Mouse (Mus musculus): ENCODE measurements around the gene Agtrap. TPM values are rescaled to one million over a fixed set of nuclear protein-coding genes. Genes with fewer than 3 reads are reported as not detected.

Agtrap gene
- polyA plus RNA-seq, 1 experiment = 29.4 TPM

- DNase-seq (ENCODE audit: low read depth) = no peak
These were observed 16.3 kb upstream of the Agtrap start for GRCm38 (mm10) chr4:148104146-148104545.

GRCm38 (mm10) chr4:148101801-148102527 lies 14.1 kb upstream of the Agtrap start:
- DNase-seq (ENCODE audit: low read depth) = no peak

GRCm38 (mm10) chr4:148098666-148099065 lies 10.8 kb upstream of the Agtrap start:
- DNase-seq (ENCODE audit: low read depth) = no peak

GRCm38 (mm10) chr4:148097936-148098335 lies 10.1 kb upstream of the Agtrap start:
- DNase-seq (ENCODE audit: low read depth) = no peak

GRCm38 (mm10) chr4:148095081-148095480 lies 7.2 kb upstream of the Agtrap start:
- no peak for DNase-seq (ENCODE audit: low read depth)

- DNase-seq (ENCODE audit: low read depth) = no peak
These were observed 6.3 kb upstream of the Agtrap start for GRCm38 (mm10) chr4:148094161-148094560.

- DNase-seq (ENCODE audit: low read depth) = no peak
These were observed 4.9 kb upstream of the Agtrap start for GRCm38 (mm10) chr4:148092551-148093271.

- DNase-seq (ENCODE audit: low read depth) = no peak
These were observed 3.4 kb upstream of the Agtrap start for GRCm38 (mm10) chr4:148091181-148091580.

GRCm38 (mm10) chr4:148089166-148089565 lies 1.3 kb upstream of the Agtrap start:
- DNase-seq (ENCODE audit: low read depth) = no peak

GRCm38 (mm10) chr4:148087091-148087906 lies 532 bp downstream of the Agtrap start:
- peak; percentile 31 for DNase-seq (ENCODE audit: low read depth)

- DNase-seq (ENCODE audit: low read depth) = no peak
These were observed 1.9 kb downstream of the Agtrap start for GRCm38 (mm10) chr4:148085907-148086305.

- no peak for DNase-seq (ENCODE audit: low read depth)
These were observed 2.5 kb downstream of the Agtrap start for GRCm38 (mm10) chr4:148085131-148085906.

GRCm38 (mm10) chr4:148084261-148084714 lies 3.5 kb downstream of the Agtrap start:
- DNase-seq (ENCODE audit: low read depth) = no peak

GRCm38 (mm10) chr4:148083176-148083899 lies 4.5 kb downstream of the Agtrap start:
- DNase-seq (ENCODE audit: low read depth) = no peak

GRCm38 (mm10) chr4:148082257-148083044 lies 5.4 kb downstream of the Agtrap start:
- no peak for DNase-seq (ENCODE audit: low read depth)

GRCm38 (mm10) chr4:148081201-148081600 lies 6.6 kb downstream of the Agtrap start:
- no peak for DNase-seq (ENCODE audit: low read depth)

GRCm38 (mm10) chr4:148080597-148080973 lies 7.2 kb downstream of the Agtrap start:
- DNase-seq (ENCODE audit: low read depth) = no peak

- no peak for DNase-seq (ENCODE audit: low read depth)
These were observed 7.8 kb downstream of the Agtrap start for GRCm38 (mm10) chr4:148079944-148080596.

- DNase-seq (ENCODE audit: low read depth) = no peak
These were observed 8.6 kb downstream of the Agtrap start for GRCm38 (mm10) chr4:148079212-148079611.

Measured in gonadal fat pad, adult 2 months (tissue).